Mouse (Mus musculus) liver, embryonic 16.5 days (tissue): ENCODE results near the gene Exoc6. TPM values are rescaled to one million over a fixed set of nuclear protein-coding genes. Genes with fewer than 3 reads are reported as not detected.
A peak's percentile ranks its signal among the peaks of the same experiment; 100 is the strongest.

Source experiments
- ATAC-seq: fragments of 200-750 bp; cut with Nextera tagmentation; 2 replicates; pipeline ENCODE4 v1.8.0; 2017; ENCODE audit warnings: low read depth, mild to moderate bottlenecking, moderate number of reproducible peaks, moderate library complexity
- H3K27ac ChIP-seq: fragments of 300-500 bp; sonication (generic); 2 replicates; pipeline ENCODE4 v1.5.1; 2014; ENCODE audit warnings: mild to moderate bottlenecking, low read length
- H3K27me3 ChIP-seq: fragments of 300-500 bp; sonication (generic); 2 replicates; pipeline ENCODE4 v1.6.1; 2014; ENCODE audit warnings: low read depth, low read length, mixed read lengths; ENCODE audit not compliant: control insufficient read depth, insufficient read depth
- H3K36me3 ChIP-seq: fragments of 300-500 bp; sonication (generic); 2 replicates; pipeline ENCODE4 v1.6.1; 2014; ENCODE audit warnings: mild to moderate bottlenecking; ENCODE audit not compliant: control insufficient read depth, insufficient read depth
- H3K4me1 ChIP-seq: fragments of 300-500 bp; sonication (generic); 2 replicates; pipeline ENCODE4 v1.6.1; 2014; ENCODE audit warnings: low read depth, low read length, mixed read lengths; ENCODE audit not compliant: control insufficient read depth
- H3K4me2 ChIP-seq: fragments of 300-500 bp; sonication (generic); 2 replicates; pipeline ENCODE4 v1.6.1; 2014; ENCODE audit warnings: low read depth, low read length, mixed read lengths
- H3K4me3 ChIP-seq: fragments of 300-500 bp; sonication (generic); 2 replicates; pipeline ENCODE4 v1.5.1; 2014; ENCODE audit warnings: low read depth, mild to moderate bottlenecking, low read length
- H3K9ac ChIP-seq: fragments of 300-500 bp; sonication (generic); 2 replicates; pipeline ENCODE4 v1.6.1; 2014; ENCODE audit warnings: low read depth, low read length
- H3K9me3 ChIP-seq: fragments of 300-500 bp; sonication (generic); replicated peaks from 2 replicates; pipeline ENCODE4 v1.6.1; 2016; ENCODE audit warnings: low read length; ENCODE audit not compliant: control insufficient read depth
- WGBS: fragments of 180-500 bp; shearing (Covaris S2); extraction: QIAGEN DNeasy Blood & Tissue Kit; methylation state at CpG from one replicate; pipeline ENCODE4 v1.1.7; 2014; ENCODE audit not compliant: insufficient replicate concordance; 5-methylcytosine and 5-hydroxymethylcytosine counted together
- polyA plus RNA-seq: library from polyadenylated mRNA; unstranded; fragments of >200 nt; fragmentation: Nextera tagmentation; extraction: Ambion mirVana; gene quantifications from 2 replicates; pipeline ENCODE4 v1.2.1, GENCODE M21; 2015

Gene Exoc6
- polyA plus RNA-seq, 1 experiment from 2014 or later, result 25.7 TPM

DNA sequence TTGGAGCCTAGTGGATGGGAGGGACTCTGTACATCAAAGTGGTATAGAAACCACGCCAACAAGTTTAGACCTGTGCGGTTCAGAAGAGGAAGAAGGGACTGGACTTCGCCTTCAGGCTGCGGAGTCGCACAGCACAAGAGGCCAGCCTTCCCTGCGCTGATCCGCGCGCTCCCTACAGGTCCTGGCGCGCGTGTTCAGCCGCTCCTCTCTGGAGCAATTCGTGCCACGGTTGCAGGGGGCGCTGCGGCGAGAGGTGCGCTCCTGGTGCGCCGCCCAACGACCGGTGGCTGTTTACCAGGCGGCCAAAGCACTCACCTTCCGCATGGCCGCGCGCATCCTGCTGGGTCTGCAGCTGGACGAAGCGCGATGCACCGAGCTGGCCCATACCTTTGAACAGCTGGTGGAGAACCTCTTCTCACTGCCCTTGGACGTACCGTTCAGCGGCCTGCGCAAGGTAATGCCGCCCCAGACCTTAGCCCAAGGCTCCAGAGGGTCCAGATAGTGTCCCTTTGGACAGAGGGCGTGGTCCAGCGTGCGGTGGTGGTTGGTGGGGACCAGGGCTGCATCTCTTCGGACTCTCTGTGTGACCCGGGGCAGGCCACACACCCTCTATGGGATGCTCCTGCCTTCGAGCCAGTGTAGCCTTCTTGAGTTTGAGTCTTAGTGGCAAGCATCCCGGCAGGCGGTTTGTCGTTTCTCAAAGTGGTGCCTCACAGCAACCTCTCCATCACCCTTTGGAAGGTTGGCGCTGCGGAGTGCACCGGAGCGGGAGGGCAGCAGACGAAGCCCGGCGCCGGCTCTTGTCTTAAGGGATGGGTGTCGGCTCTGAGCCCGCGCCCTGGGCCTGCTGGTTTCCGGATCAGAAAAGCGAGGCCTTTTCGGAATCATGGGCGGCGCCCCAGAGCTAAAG lies 137.0 kb downstream of the Exoc6 start:
- Histone ChIP-seq H3K27ac (no peak overlapping the region), H3K4me3 (no peak overlapping the region)

GRCm38 (mm10) chr19:37689478-37689877 lies 139.3 kb downstream of the Exoc6 start:
- Histone ChIP-seq H3K9ac (no peak overlapping the region), H3K9me3 (no peaks in the 10 kb centered on the region), H3K36me3 (no peaks in the 10 kb centered on the region), H3K27me3 (peaks cover 65% of the 10 kb centered on the region), H3K27ac (no peak overlapping the region), H3K4me2 (no peak overlapping the region), H3K4me3 (no peak overlapping the region), H3K4me1 (no peaks in the 10 kb centered on the region)
- WGBS, result 53% methylated on average over 5 of the region's 5 CpGs
- no peak for ATAC-seq

More for the DNA sequence above, 137.0 kb downstream of the Exoc6 start:
- H3K4me2 ChIP-seq, result no peak overlapping the region
- H3K9me3 ChIP-seq, result no peaks in the 10 kb centered on the region
- peaks cover 5% of the 10 kb centered on the region for H3K36me3 ChIP-seq
- no peak for ATAC-seq
- H3K27me3 ChIP-seq, result peaks cover 42% of the 10 kb centered on the region
- no peaks in the 10 kb centered on the region for H3K4me1 ChIP-seq
- WGBS, result 29% methylated on average over 62 of the region's 62 CpGs
- H3K9ac ChIP-seq, result no peak overlapping the region

DNA sequence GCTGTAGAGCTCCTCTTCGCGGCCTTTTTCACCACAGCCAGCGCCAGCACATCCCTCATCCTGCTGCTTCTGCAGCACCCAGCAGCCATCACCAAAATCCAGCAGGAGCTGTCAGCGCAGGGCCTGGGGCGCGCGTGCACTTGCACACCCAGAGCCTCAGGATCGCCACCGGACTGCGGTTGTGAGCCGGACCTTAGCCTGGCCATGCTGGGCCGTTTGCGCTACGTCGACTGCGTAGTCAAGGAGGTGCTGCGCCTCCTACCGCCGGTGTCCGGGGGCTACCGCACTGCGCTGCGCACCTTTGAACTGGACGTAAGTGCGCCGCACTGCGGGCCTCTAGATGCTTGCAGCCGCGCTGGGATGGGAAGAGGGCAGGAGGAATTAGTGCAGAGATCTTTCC lies 140.5 kb downstream of the Exoc6 start:
- H3K9me3 ChIP-seq, result no peaks in the 10 kb centered on the region
- 21% methylated on average over 29 of the region's 29 CpGs for WGBS
- no peak overlapping the region for H3K9ac ChIP-seq
- H3K27ac ChIP-seq, result no peak overlapping the region
- ATAC-seq, result no peak
- H3K4me1 ChIP-seq, result no peaks in the 10 kb centered on the region; the same call in 1 of the 2 replicates
- peaks cover 78% of the 10 kb centered on the region for H3K27me3 ChIP-seq
- H3K4me3 ChIP-seq, result no peak overlapping the region
- H3K4me2 ChIP-seq, result no peak overlapping the region
- H3K36me3 ChIP-seq, result no peaks in the 10 kb centered on the region

DNA sequence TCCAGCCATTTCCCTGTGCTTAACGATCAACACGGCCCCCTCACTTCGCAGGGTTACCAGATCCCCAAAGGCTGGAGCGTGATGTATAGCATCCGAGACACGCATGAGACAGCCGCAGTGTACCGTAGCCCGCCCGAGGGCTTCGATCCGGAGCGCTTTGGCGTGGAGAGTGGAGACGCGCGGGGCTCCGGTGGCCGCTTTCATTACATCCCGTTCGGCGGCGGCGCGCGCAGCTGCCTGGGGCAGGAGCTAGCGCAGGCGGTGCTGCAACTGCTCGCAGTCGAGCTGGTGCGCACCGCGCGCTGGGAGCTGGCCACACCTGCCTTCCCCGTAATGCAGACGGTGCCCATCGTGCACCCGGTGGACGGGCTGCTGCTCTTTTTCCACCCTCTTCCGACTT lies 142.7 kb downstream of the Exoc6 start:
- H3K36me3 ChIP-seq, result no peaks in the 10 kb centered on the region
- H3K4me3 ChIP-seq, result peak overlapping the region; percentile 37
- no peak overlapping the region for H3K27ac ChIP-seq
- H3K4me2 ChIP-seq, result peak overlapping the region; percentile 51
- peaks cover 83% of the 10 kb centered on the region for H3K27me3 ChIP-seq
- no peak for ATAC-seq
- H3K9me3 ChIP-seq, result no peaks in the 10 kb centered on the region
- peaks cover 5% of the 10 kb centered on the region for H3K4me1 ChIP-seq
- WGBS, result under 1% methylated on average over 40 of the region's 40 CpGs
- H3K9ac ChIP-seq, result no peak overlapping the region

- WGBS, result 47% methylated on average over 13 of the region's 13 CpGs
- Histone ChIP-seq H3K27ac (no peak overlapping the region), H3K4me2 (no peak overlapping the region), H3K9ac (no peak overlapping the region), H3K36me3 (no peaks in the 10 kb centered on the region), H3K4me3 (no peak overlapping the region), H3K27me3 (peaks cover 100% of the 10 kb centered on the region), H3K9me3 (no peaks in the 10 kb centered on the region), H3K4me1 (peaks cover 5% of the 10 kb centered on the region)
- no peak for ATAC-seq
These were observed 144.9 kb downstream of the Exoc6 start for GRCm38 (mm10) chr19:37695146-37695545.

GRCm38 (mm10) chr19:37695762-37696602 lies 145.8 kb downstream of the Exoc6 start:
- Histone ChIP-seq H3K9ac (no peak overlapping the region), H3K27me3 (peaks cover 100% of the 10 kb centered on the region), H3K4me3 (peak overlapping the region; percentile 26), H3K27ac (no peak overlapping the region), H3K36me3 (no peaks in the 10 kb centered on the region), H3K4me2 (peak overlapping the region; percentile 41), H3K4me1 (peaks cover 5% of the 10 kb centered on the region), H3K9me3 (no peaks in the 10 kb centered on the region)
- no peak for ATAC-seq
- WGBS, result 3% methylated on average over 42 of the region's 42 CpGs

DNA sequence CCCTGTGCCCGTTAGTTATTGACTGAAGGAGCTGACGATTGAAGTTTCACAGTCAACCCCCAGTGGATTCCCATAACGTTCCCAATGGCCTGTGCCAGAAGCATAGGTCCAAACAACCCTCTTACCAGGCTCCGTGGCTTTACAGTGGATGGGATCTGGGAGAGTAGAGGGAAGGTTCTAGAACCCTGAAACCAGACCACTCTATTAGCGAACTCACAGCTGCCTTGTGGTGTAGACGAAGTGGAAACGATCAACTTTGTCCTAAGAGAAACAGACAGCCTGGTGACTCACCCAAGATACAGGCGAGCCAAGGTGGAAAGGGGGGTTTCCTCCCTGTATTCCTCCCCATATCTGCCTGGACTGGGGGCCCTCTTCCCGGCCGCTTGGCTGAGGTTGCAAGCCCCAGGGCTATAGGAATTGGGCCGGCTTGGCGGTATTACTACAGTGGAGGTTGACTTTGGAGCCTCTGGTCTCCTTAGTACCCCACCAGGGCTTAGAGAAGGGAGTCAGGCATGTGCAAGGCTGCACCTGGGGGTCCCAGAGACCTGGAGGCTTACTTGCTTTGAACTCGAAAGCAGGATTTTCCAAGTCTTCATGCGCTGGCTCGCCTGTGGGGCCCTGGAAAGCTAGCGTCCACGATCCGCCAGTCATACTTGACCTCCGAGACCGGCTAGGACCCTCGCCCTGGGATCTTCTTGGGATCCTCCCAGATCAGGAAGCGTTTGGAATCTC lies 146.6 kb downstream of the Exoc6 start:
- Histone ChIP-seq H3K9me3 (no peaks in the 10 kb centered on the region), H3K4me2 (peak overlapping the region; percentile 41), H3K4me3 (peak overlapping the region; percentile 26), H3K9ac (no peak overlapping the region), H3K27me3 (peaks cover 94% of the 10 kb centered on the region), H3K27ac (no peak overlapping the region), H3K36me3 (no peaks in the 10 kb centered on the region), H3K4me1 (peaks cover 5% of the 10 kb centered on the region)
- no peak for ATAC-seq
- WGBS, result 4% methylated on average over 22 of the region's 22 CpGs

DNA sequence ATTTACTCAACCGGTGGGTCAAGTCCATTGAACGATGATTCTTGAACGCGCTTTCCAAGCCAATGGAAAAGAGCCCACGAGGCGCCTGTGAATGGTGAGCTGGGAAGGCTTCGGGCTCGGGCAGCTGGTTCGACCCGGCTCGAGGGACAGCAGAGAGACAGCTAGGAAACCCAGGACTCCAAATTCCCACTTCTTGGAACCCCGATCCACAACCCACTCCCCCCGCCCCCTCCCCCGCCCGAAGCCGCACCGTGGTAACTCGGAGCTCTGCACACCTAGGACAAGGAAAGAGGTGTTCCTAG lies 147.1 kb downstream of the Exoc6 start:
- Histone ChIP-seq H3K4me3 (peak overlapping the region; percentile 32), H3K4me1 (peaks cover 10% of the 10 kb centered on the region)

More for the DNA sequence above, 147.1 kb downstream of the Exoc6 start:
- Histone ChIP-seq H3K36me3 (no peaks in the 10 kb centered on the region), H3K9ac (no peak overlapping the region), H3K9me3 (no peaks in the 10 kb centered on the region), H3K4me2 (peak overlapping the region; percentile 59), H3K27me3 (peaks cover 93% of the 10 kb centered on the region), H3K27ac (no peak overlapping the region)
- ATAC-seq, result no peak
- 1% methylated on average over 18 of the region's 18 CpGs for WGBS
